Mouse (Mus musculus): ENCODE measurements around the gene Arhgap4.

GRCm38 (mm10) chrX:73946896-73947295 is 25.2 kb upstream of the Arhgap4 start:
- TF ChIP-seq EP300 (IDR thresholded peaks at IDR 0.05; ENCODE audit: low read depth), result no peak
- TF ChIP-seq CTCF (IDR thresholded peaks at IDR 0.05; ENCODE audit: low read depth), result 0 out of 2 replicates have a peak, but pooled peaks have one; percentile 0

All from liver, postnatal 0 days (tissue).